Mouse (Mus musculus): ENCODE results near the gene Zfp398. TPM values are rescaled to one million over a fixed set of nuclear protein-coding genes. Genes with fewer than 3 reads are reported as not detected.

Gene Zfp398
- total and polyA plus RNA-seq, 3 experiments = 1.5 to 4.6 (median 2.2) TPM

DNA sequence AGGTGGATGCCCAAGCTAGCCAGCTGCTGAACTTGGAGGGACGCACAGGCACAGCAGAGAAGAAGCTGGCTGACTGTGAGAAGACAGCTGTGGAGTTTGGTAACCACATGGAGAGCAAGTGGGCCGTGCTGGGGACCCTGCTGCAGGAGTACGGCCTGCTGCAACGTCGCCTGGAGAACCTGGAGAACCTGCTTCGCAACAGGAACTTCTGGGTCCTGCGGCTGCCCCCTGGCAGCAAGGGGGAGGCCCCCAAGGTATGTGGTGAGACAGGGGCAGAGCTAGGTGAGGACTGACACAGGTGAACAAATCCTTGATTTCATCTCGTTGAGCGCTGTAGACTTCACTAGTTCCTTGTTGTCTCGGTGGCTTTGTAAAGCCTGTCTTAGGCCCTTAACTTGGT is 44.7 kb downstream of the Zfp398 start:
- no peaks in the 10 kb centered on the region for H3K27me3 ChIP-seq (replicated peaks)
- TF ChIP-seq JUND (conservative IDR thresholded peaks at IDR 0.05; ENCODE audit: low read depth, low read length) = no peak
- no peak for TF ChIP-seq ZC3H11A (IDR thresholded peaks at IDR 0.05; ENCODE audit: low read depth, low read length)
- TF ChIP-seq POLR2AphosphoS2 (IDR thresholded peaks at IDR 0.05; ENCODE audit: low read depth, low read length) = no peak
- no peak for TF ChIP-seq USF2 (conservative IDR thresholded peaks at IDR 0.05; ENCODE audit: low read depth, low read length)
- TF ChIP-seq ZKSCAN1 (IDR thresholded peaks at IDR 0.05; ENCODE audit: borderline replicate concordance, low read depth, low read length) = no peak
- no peak for TF ChIP-seq MAZ (IDR thresholded peaks at IDR 0.05; ENCODE audit: low read depth, low read length)
- no peak for TF ChIP-seq MYC (IDR thresholded peaks at IDR 0.05; ENCODE audit: low read depth, low read length)
- no peak for TF ChIP-seq CHD1 (IDR thresholded peaks at IDR 0.05; ENCODE audit: low read depth, low read length)
- TF ChIP-seq RAD21 (IDR thresholded peaks at IDR 0.05; ENCODE audit: low read depth, low read length) = no peak
- dilution Hi-C loops (cut with MboI; ENCODE audit: extremely low pct_ligation_motif_present, extremely low pct_unique_long_range_greater_than_20kb, low sequenced_read_pairs) = no loop called here
- H3K36me3 ChIP-seq (replicated peaks in 1 of 2; ENCODE audit: control insufficient read depth in 1 of 2, insufficient read depth in 1 of 2, low read length in 1 of 2) = peaks cover 35 to 54% of the 10 kb centered on the region in 2 experiments
- H3K4me3 ChIP-seq (replicated peaks in 1 of 3; ENCODE audit: low read depth in 2 of 3, low read length in 2 of 3, poor library complexity in 1 of 3) = no peak overlapping the region
- peaks cover 7% of the 10 kb centered on the region for H3K79me2 ChIP-seq (replicated peaks; ENCODE audit: control insufficient read depth, extremely low read depth, insufficient read depth, poor library complexity, severe bottlenecking)
- no peak overlapping the region for H3K9ac ChIP-seq (ENCODE audit: insufficient read depth, low read depth)
- in situ Hi-C loops (cut with MboI; ENCODE audit: low pct_ligation_motif_present, low pct_unique_long_range_greater_than_20kb, low sequenced_read_pairs) = no loop called here
- H3K4me1 ChIP-seq (ENCODE audit: control insufficient read depth in 1 of 2, insufficient read depth in 2 of 2) = peaks cover 10 to 37% of the 10 kb centered on the region in 2 experiments
- H3K4me2 ChIP-seq (ENCODE audit: insufficient read depth, low read depth, poor library complexity, severe bottlenecking) = no peak overlapping the region
- no peaks in the 10 kb centered on the region for H3K9me3 ChIP-seq (replicated peaks; ENCODE audit: low read length)
- no peak for DNase-seq (ENCODE audit: extremely low read depth)
- no peak overlapping the region for H3K27ac ChIP-seq (ENCODE audit: insufficient read depth, low read depth)

GRCm38 (mm10) chr6:47888812-47889383 is 53.4 kb downstream of the Zfp398 start:
- in situ Hi-C loops (cut with MboI; ENCODE audit: low pct_ligation_motif_present, low pct_unique_long_range_greater_than_20kb, low sequenced_read_pairs) (no loop called here), dilution Hi-C loops (cut with MboI; ENCODE audit: extremely low pct_ligation_motif_present, extremely low pct_unique_long_range_greater_than_20kb, low sequenced_read_pairs) (no loop called here)
- no peaks in the 10 kb centered on the region for H3K27me3 ChIP-seq (replicated peaks)
- H3K4me1 ChIP-seq (ENCODE audit: control insufficient read depth in 1 of 2, insufficient read depth in 2 of 2) = peaks cover 4 to 17% of the 10 kb centered on the region in 2 experiments
- H3K4me2 ChIP-seq (ENCODE audit: insufficient read depth, low read depth, poor library complexity, severe bottlenecking) = 0 out of 2 replicates have a peak overlapping the region, but pooled peaks have one; percentile 11
- no peak overlapping the region for H3K9ac ChIP-seq (ENCODE audit: insufficient read depth, low read depth)
- H3K4me3 ChIP-seq (replicated peaks in 1 of 3; ENCODE audit: low read depth in 2 of 3, low read length in 2 of 3, poor library complexity in 1 of 3) = no peak overlapping the region
- no peaks in the 10 kb centered on the region for H3K79me2 ChIP-seq (replicated peaks; ENCODE audit: control insufficient read depth, extremely low read depth, insufficient read depth, poor library complexity, severe bottlenecking)
- H3K9me3 ChIP-seq (replicated peaks; ENCODE audit: low read length) = no peaks in the 10 kb centered on the region
- DNase-seq (ENCODE audit: extremely low read depth) = peak; percentile 78
- no peak overlapping the region for H3K27ac ChIP-seq (ENCODE audit: insufficient read depth, low read depth)
- peaks cover 47 to 85% of the 10 kb centered on the region in 2 experiments for H3K36me3 ChIP-seq (replicated peaks in 1 of 2; ENCODE audit: control insufficient read depth in 1 of 2, insufficient read depth in 1 of 2, low read length in 1 of 2)
- TF ChIP-seq SIN3A (IDR thresholded peaks at IDR 0.05; ENCODE audit: low read length) (no peak), ETS1 (conservative IDR thresholded peaks at IDR 0.05; ENCODE audit: low read depth, low read length) (no peak), MAZ (IDR thresholded peaks at IDR 0.05; ENCODE audit: low read depth, low read length) (no peak), JUN (IDR thresholded peaks at IDR 0.05; ENCODE audit: insufficient read depth, low read depth, low read length) (peak; percentile 48; the same call in 1 of the 2 replicates), E2F4 (IDR thresholded peaks at IDR 0.05; ENCODE audit: insufficient replicate concordance, low read depth, low read length) (no peak), NELFE (IDR thresholded peaks at IDR 0.05; ENCODE audit: low read depth, low read length) (no peak), ZC3H11A (IDR thresholded peaks at IDR 0.05; ENCODE audit: low read depth, low read length) (no peak), CHD2 (IDR thresholded peaks at IDR 0.05; ENCODE audit: low read length) (no peak), RCOR1 (conservative IDR thresholded peaks at IDR 0.05; ENCODE audit: low read depth, low read length) (no peak), EP300 (IDR thresholded peaks at IDR 0.05; ENCODE audit: low read length) (peak; percentile 73), TBP (conservative IDR thresholded peaks at IDR 0.05; ENCODE audit: low read depth, low read length) (no peak), ZKSCAN1 (IDR thresholded peaks at IDR 0.05; ENCODE audit: borderline replicate concordance, low read depth, low read length) (no peak), NRF1 (IDR thresholded peaks at IDR 0.05; ENCODE audit: low read depth, low read length) (no peak), MAX (IDR thresholded peaks at IDR 0.05; ENCODE audit: low read length) (peak; percentile 86), TCF12 (IDR thresholded peaks at IDR 0.05; ENCODE audit: low read depth, low read length) (no peak), MAFK (IDR thresholded peaks at IDR 0.05; ENCODE audit: insufficient replicate concordance, low read length) (no peak), HCFC1 (IDR thresholded peaks at IDR 0.05; ENCODE audit: low read depth, low read length) (no peak), SMC3 (IDR thresholded peaks at IDR 0.05; ENCODE audit: low read depth, low read length) (no peak), POLR2AphosphoS2 (IDR thresholded peaks at IDR 0.05; ENCODE audit: low read depth, low read length) (no peak), USF2 (conservative IDR thresholded peaks at IDR 0.05; ENCODE audit: low read depth, low read length) (no peak), POLR2A (IDR thresholded peaks at IDR 0.05; ENCODE audit: low read depth, low read length) (no peak), UBTF (IDR thresholded peaks at IDR 0.05; ENCODE audit: low read depth, low read length) (no peak), CTCF (conservative IDR thresholded peaks at IDR 0.05 in 1 of 2, IDR thresholded peaks at IDR 0.05 in 1 of 2; ENCODE audit: low read depth in 2 of 2, low read length in 2 of 2) (no peak), KAT2A (IDR thresholded peaks at IDR 0.05; ENCODE audit: insufficient replicate concordance, low read length) (no peak), ELF1 (IDR thresholded peaks at IDR 0.05; ENCODE audit: low read depth, low read length) (no peak), MEF2A (IDR thresholded peaks at IDR 0.05; ENCODE audit: borderline replicate concordance, low read depth, low read length) (no peak), CHD1 (IDR thresholded peaks at IDR 0.05; ENCODE audit: low read depth, low read length) (no peak), PAX5 (IDR thresholded peaks at IDR 0.05; ENCODE audit: low read length) (no peak), IRF4 (IDR thresholded peaks at IDR 0.05; ENCODE audit: low read depth, low read length) (peak; percentile 76), JUND (conservative IDR thresholded peaks at IDR 0.05; ENCODE audit: low read depth, low read length) (peak; percentile 76)

Measured in CH12.LX (cell line).